Mouse (Mus musculus) testis, adult 2 months (tissue): ENCODE results near the gene Nit2.

Source experiments
- CTCF ChIP-seq: fragments of 200-500 bp; IDR thresholded peaks from 2 replicates; pipeline ENCODE4 v1.5.1; 2012; ENCODE audit warnings: low read depth, mild to moderate bottlenecking, inconsistent platforms, low read length, moderate library complexity; ENCODE audit not compliant: control insufficient read depth, insufficient read depth, insufficient replicate concordance
- POLR2A ChIP-seq: fragments of 200-500 bp; IDR thresholded peaks from 2 replicates; pipeline ENCODE4 v1.6.1; 2012; ENCODE audit warnings: low read depth, mild to moderate bottlenecking, inconsistent platforms, low read length, moderate library complexity; ENCODE audit not compliant: control insufficient read depth

GRCm38 (mm10) chr16:57132326-57132725 is 34.8 kb downstream of the Nit2 start:
- no peak for TF ChIP-seq CTCF
- TF ChIP-seq POLR2A = no peak
